Mouse (Mus musculus) spleen, postnatal 4 days (tissue): ENCODE measurements at regions not wholly inside any gene's neighbourhood (a gene's known extent, or its start where the extent isn't known, plus 50 kb on each side); places are given as distances from the start of the nearest gene placed in this dataset.

ENCODE experiments used
- DNase-seq, 2 experiments: peaks; one replicate each; pipeline ENCODE4 v3.0.0; 2022; ENCODE audit warnings: low spot score in 2 of 2

GRCm38 (mm10) chr3:121618561-121618960 lies 52.0 kb upstream of the 4930432M17Rik start:
- no peak for DNase-seq

- no peak for DNase-seq
These were observed 52.4 kb upstream of the 4930432M17Rik start for GRCm38 (mm10) chr3:121618161-121618560.

DNA sequence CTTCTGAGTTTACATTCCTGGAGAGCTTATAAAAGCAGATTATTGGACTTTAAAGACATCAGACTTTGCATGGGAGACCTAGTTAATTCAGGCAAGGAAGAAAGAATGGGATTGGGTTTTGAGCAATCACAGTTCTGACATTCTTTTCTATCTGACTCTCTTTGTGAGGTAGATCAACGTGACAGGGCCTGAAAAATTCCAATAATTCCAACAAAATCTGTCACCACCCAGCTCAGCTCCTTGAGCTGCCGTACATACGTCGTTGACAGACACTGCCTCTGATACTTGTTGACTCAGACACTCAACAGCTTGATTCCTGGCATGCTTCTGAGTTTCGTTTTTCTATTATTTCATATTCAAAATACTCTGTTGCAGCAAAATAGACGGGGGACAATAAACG lies 53.2 kb upstream of the 4930432M17Rik start:
- no peak for DNase-seq

- DNase-seq, result no peak
These were observed 54.5 kb upstream of the 4930432M17Rik start for GRCm38 (mm10) chr3:121616075-121616474.

DNA sequence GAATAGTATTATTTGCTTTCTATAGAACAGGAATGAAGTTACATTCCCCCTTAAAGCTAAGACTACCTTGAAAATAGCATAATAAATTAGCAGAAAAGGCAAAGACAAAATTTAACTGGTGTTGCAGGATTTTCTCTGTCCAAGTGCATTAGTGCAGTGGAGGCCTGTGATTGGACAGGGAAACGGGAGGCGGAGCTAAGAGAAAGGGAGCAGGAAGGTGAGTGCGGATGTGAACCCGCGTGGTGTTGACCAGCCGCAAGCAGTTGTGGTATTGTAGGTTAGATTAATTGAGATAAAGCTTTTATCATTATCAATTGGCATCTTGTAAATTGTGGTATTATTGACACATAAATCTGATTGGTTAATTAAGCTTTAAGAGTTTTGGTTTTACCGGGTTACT lies 55.8 kb upstream of the 4930432M17Rik start:
- no peak for DNase-seq

DNA sequence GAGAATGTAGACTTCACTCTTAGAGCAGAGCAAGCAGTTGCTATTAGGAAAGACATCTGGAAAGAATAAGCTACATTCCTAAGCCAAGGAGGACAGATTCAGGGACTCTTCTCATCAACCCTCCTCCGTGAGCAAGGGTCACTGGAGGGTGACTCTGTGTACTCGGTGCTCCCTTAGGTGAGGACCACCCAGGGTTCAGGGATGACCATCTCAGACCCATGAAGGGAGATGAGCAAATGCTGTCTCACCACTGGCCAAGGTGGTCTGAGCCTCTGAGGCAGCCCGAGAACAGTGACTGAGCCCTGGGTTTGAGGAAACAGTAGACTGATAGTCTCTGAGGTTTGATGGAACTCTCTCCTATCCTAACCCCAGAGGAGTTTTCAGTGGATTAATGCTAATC lies 57.3 kb upstream of the 4930432M17Rik start:
- no peak for DNase-seq

- peak in 1 of 2 experiments; percentile 47 for DNase-seq
These were observed 60.7 kb upstream of the 4930432M17Rik start for GRCm38 (mm10) chr3:121609845-121610244.

DNA sequence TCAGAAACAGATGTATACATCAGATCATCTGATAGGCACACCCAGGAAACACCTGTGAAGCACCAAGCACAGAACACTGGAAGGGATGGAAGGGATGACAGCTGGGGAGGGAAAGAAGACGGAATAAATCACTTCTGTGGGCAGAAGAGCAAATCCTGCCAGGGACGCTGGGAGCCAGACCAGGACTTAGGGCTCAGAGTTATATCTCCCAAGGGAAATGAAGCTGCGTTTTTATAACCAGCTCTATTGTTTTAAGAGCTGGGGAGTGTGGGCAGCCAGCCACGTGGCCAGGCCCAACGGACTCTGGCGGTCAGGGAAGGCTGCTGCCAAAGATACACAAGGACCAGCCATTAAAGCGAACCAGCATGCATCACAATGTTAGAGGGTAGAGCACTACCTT lies 61.5 kb upstream of the 4930432M17Rik start:
- no peak for DNase-seq

GRCm38 (mm10) chr3:121604737-121605136 lies 65.8 kb upstream of the 4930432M17Rik start:
- DNase-seq, result peak in 1 of 2 experiments; percentile 48

DNA sequence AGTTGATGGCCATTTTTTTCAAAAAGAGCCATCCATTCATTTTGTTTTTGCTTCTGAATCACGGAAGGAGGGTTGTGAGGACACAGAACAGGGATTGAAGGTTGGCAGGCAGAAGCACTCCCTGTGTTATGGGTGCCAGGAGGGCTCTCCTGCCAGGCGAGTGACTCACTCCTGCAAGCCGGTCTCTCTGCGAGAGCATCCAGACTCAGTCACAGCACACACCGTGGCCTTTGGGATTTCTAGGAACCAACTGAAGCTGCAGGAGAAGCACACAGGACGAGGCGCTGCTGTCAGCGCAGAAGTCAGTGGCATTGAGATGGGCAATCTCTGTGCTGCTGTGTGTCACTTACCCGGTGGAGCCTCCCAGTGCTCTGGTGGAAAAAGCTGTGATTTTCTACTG lies 66.5 kb upstream of the 4930432M17Rik start:
- DNase-seq, result peak in 1 of 2 experiments; percentile 46

DNA sequence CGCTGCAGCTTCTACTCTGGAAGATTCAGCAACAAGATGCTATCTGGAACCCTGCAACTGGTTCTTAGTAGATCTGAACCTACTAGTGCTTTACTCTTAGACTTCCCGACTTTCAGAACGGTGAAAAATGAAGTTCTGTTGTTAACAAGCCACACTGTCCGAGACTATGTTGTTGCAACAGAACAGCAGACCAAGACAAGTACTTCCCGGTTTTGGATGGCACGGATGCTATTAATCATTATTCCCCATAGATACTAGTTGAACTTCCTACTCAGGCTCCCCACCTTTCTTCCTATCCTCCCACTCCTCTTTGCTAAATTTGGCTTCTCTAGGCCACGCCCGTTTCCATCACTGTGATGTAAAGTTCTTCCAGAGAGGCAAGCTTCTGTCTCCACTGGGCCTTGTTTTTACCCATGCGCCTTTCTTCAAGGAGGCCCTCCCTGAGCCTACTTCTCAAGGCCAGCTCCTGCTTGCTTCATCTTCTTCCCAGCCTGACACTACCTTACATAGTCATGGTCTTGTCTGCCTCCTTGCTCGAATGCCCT lies 67.7 kb upstream of the 4930432M17Rik start:
- peak in 1 of 2 experiments; percentile 41 for DNase-seq

DNA sequence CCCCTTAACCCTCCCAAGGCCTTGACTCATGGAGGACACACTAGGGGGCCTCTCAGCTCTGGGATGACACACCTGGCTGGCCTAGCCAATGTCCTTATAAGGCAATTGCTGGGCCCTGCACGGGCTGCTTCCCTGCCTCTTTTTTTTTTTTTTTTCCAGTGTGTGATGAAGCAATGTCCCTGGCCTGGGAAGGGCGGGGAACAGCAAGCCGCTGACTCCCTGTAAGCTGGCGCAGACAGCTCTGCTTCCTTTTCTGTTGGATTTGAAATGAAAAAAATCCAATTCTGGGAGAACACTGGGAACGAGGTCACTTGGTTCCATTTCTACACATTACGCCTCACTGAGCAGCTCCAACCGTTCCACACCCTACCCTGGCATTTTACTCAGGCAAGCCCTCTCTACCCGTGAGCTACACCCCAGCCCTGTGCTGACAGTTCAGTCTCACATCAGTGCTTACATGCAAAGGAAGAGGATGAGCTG lies 68.4 kb upstream of the 4930432M17Rik start:
- DNase-seq, result peak in 1 of 2 experiments; percentile 53

GRCm38 (mm10) chr3:121600841-121601240 lies 68.6 kb upstream of the Slc44a3 start:
- peak in 1 of 2 experiments; percentile 50 for DNase-seq

GRCm38 (mm10) chr3:121600388-121600787 lies 68.2 kb upstream of the Slc44a3 start:
- no peak for DNase-seq

- DNase-seq, result peak in 1 of 2 experiments; percentile 45
These were observed 65.8 kb upstream of the Slc44a3 start for GRCm38 (mm10) chr3:121597988-121598387.

- peak; percentile 15 to 57 for DNase-seq
These were observed 65.0 kb upstream of the Slc44a3 start for GRCm38 (mm10) chr3:121597203-121597602.

- DNase-seq, result no peak
These were observed 62.4 kb upstream of the Slc44a3 start for GRCm38 (mm10) chr3:121594580-121594979.

DNA sequence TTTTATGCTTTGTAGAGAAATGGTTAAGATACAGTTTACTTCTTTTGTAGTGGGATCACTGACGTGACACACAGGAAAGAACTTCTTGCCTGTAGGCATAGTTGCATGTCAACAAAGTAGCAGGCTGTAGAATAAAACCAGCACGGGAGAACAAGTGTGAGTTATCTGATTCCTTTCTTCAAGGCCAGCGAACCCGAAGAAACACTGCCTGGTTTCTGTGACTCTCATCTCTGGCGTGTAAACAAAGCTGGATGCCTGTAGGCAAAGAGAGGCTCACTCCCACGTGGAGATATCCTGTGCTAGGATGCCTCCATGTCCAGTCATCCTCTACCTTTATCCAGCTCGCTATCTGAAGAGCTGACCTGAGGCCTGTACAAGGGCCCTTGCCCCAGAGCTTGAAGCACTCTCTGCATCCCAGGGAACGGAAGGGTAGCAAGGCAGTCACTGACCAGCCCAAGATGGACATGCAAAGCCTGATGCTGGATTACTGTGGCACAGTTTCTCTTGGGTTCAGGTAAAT lies 61.5 kb upstream of the Slc44a3 start:
- DNase-seq, result no peak

GRCm38 (mm10) chr3:121593143-121593542 lies 60.9 kb upstream of the Slc44a3 start:
- no peak for DNase-seq

DNA sequence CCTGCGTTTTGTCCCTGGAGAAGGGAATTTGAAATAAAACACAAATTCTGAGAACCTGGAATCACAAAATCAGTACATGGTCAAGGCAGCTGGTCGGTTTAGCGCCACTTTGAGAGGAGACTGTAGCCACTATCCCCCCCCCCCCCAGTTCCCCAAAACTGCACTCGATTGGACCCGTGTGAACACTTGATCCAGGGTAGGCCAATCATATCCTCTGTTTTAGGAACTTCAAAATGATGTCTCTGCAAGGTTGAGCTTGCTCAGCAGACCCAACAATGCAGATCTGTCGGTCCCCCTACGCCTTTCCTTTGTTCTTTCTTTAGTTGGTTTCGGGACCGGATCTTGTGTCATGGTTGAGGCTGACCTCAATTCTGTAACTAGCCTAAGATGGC lies 57.3 kb upstream of the Slc44a3 start:
- DNase-seq, result no peak

- no peak for DNase-seq
These were observed 56.7 kb upstream of the Slc44a3 start for GRCm38 (mm10) chr3:121588737-121589493.

GRCm38 (mm10) chr3:121585306-121585705 lies 53.1 kb upstream of the Slc44a3 start:
- no peak for DNase-seq

DNA sequence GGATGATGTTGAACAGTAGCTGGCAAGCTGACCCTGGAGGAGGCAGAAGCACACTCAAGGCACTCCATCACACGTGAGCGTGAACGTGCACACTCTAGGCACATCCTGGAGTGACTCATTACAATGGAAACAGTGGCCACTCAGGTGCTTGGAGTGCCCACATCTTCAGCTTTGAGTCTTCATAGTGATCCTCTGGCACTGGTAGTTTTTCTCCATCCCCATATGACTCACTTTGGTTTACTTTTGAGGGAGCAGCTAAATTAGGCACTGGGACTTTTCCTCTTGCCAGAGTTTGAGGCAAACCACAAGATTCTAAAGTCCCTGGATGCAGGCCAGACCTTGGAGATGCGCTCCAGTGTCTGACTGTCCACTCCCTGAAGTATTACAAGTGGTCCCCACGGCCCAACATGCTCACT lies 52.5 kb upstream of the Slc44a3 start:
- DNase-seq, result no peak
